Mouse (Mus musculus) olfactory bulb, adult 2 months (tissue): ENCODE measurements around the gene Hipk2. TPM values are rescaled to one million over a fixed set of nuclear protein-coding genes. Genes with fewer than 3 reads are reported as not detected.
A peak's percentile ranks its signal among the peaks of the same experiment; 100 is the strongest.

ENCODE experiments used
- H3K27ac ChIP-seq: fragments of 200-500 bp; 2 replicates; pipeline ENCODE4 v1.5.1; 2012; ENCODE audit warnings: low read depth, low read length; ENCODE audit not compliant: insufficient read depth
- H3K4me1 ChIP-seq: fragments of 200-500 bp; 2 replicates; pipeline ENCODE4 v1.6.1; 2012; ENCODE audit warnings: low read length; ENCODE audit not compliant: control insufficient read depth, insufficient read depth
- H3K4me3 ChIP-seq: fragments of 200-500 bp; 2 replicates; pipeline ENCODE4 v1.5.1; 2012; ENCODE audit warnings: mild to moderate bottlenecking, low read depth, low read length, moderate library complexity; ENCODE audit not compliant: insufficient read depth
- CTCF ChIP-seq: fragments of 200-500 bp; IDR thresholded peaks from 2 replicates; pipeline ENCODE4 v1.5.1; 2012; ENCODE audit warnings: low read depth, mild to moderate bottlenecking, low read length, moderate library complexity; ENCODE audit not compliant: insufficient read depth
- POLR2A ChIP-seq: fragments of 200-500 bp; IDR thresholded peaks from 2 replicates; pipeline ENCODE4 v1.6.1; 2012; ENCODE audit warnings: mild to moderate bottlenecking, low read depth, low read length, moderate library complexity; ENCODE audit not compliant: insufficient read depth
- WGBS: fragments of 180-500 bp; shearing (Covaris S2); methylation state at CpG from one replicate; pipeline ENCODE4 v1.1.7; 2018; 5-methylcytosine and 5-hydroxymethylcytosine counted together
- polyA plus RNA-seq: library from polyadenylated mRNA; stranded (reverse); fragments of >200 nt; gene quantifications from 2 replicates; pipeline ENCODE4 v1.2.4, GENCODE M21; 2012; ENCODE audit warnings: low replicate concordance; ENCODE audit not compliant: missing spikeins, insufficient read depth, insufficient read length

Gene Hipk2
- polyA plus RNA-seq, 1 experiment, result not detected

DNA sequence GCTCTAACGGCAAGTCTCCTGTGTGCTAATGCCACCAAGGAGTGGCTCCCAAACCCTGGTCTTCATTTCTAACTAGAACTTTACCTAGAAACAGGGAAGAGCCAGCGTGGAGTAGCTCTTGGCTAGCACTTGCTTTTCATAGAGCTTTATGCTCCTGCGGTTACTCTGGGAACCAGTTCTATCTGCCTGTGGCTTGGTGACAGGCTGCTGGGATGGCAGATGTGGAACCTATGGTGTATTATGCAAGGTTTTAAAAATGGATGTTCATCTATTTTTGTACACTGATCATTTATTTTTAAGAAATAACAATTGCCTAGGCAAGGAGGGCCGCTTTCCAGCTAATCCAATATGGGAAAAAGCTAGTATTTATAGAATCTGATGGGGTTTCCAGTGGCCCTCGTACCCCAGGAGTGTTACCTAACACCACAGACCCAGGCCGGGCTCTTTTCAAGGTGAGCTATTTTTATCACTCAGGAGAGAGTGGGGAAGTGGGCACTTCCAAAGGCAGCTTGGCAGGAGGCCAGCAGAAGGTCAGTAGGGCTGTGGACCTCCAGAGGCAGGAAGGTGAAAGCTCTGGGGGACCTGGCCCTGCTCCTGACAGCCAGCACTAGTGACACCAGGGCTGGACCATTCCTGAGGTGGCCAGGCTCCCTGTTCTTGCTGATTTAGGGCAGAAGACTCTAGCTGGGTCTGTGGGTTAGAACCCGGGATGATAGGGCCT, 171.5 kb downstream of the Hipk2 start:
- no peak overlapping the region for H3K4me3 ChIP-seq
- no peak for TF ChIP-seq CTCF
- TF ChIP-seq POLR2A, result no peak
- peaks cover 3% of the 10 kb centered on the region; the same call in 1 of the 2 replicates for H3K4me1 ChIP-seq
- WGBS, result 68% methylated on average over 7 of the region's 7 CpGs
- H3K27ac ChIP-seq, result no peak overlapping the region

- WGBS, result 92% methylated on average over 6 of the region's 6 CpGs
- TF ChIP-seq CTCF (no peak), POLR2A (no peak)
- Histone ChIP-seq H3K27ac (no peak overlapping the region), H3K4me1 (peaks cover 3% of the 10 kb centered on the region; the same call in 1 of the 2 replicates), H3K4me3 (no peak overlapping the region)
Measured at GRCm38 (mm10) chr6:38703526-38703925, 172.4 kb downstream of the Hipk2 start.

DNA sequence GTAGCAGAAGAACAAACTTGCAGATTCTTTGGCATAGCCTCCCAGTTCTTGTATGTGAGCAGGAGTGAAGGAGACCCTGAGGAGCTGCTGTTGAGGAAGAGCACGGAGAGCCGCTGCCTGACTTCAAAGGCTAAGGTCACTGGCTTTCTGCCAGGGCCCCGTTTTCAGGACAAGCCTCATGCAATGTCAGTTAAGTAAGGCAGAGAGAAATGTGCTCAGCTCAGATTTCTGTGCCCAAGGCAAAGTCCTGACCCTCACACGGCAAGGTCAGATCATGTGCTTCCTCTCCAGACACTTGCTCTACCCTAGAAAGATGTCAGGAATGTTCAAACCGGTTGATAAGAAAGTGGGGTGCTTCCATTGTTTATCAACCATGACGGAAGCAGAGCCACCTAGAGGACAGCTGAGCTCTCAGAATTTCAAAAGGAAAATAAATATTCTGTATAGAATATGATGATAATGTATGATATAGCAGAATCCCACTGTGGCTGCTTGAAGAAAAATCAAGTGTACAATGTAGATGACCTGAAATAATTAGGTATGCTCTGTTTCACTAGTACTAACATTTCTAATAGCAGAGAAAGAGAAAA, 173.1 kb downstream of the Hipk2 start:
- TF ChIP-seq CTCF, result no peak
- no peak for TF ChIP-seq POLR2A
- Histone ChIP-seq H3K4me3 (no peak overlapping the region), H3K4me1 (peaks cover 3% of the 10 kb centered on the region; the same call in 1 of the 2 replicates), H3K27ac (no peak overlapping the region)
- 66% methylated on average over 6 of the region's 6 CpGs for WGBS

- TF ChIP-seq CTCF, result no peak
- no peak for TF ChIP-seq POLR2A
Measured at GRCm38 (mm10) chr6:38701421-38701820, 174.5 kb downstream of the Hipk2 start.

GRCm38 (mm10) chr6:38698233-38698889, 177.6 kb downstream of the Hipk2 start:
- no peaks in the 10 kb centered on the region; the same call in 1 of the 2 replicates for H3K4me1 ChIP-seq
- 96% methylated on average over 18 of the region's 18 CpGs for WGBS
- H3K27ac ChIP-seq, result no peak overlapping the region
- TF ChIP-seq POLR2A (no peak), CTCF (no peak)
- H3K4me3 ChIP-seq, result no peak overlapping the region

More at GRCm38 (mm10) chr6:38701421-38701820, 174.5 kb downstream of the Hipk2 start:
- Histone ChIP-seq H3K27ac (no peak overlapping the region), H3K4me1 (peaks cover 3% of the 10 kb centered on the region; the same call in 1 of the 2 replicates), H3K4me3 (no peak overlapping the region)
- WGBS, result 74% methylated on average over 2 of the region's 2 CpGs

- no peak overlapping the region for H3K27ac ChIP-seq
- TF ChIP-seq CTCF (no peak), POLR2A (no peak)
- no peak overlapping the region for H3K4me3 ChIP-seq
- H3K4me1 ChIP-seq, result no peaks in the 10 kb centered on the region; the same call in 1 of the 2 replicates
- WGBS, result 73% methylated on average over 9 of the region's 9 CpGs
Measured at GRCm38 (mm10) chr6:38696570-38696969, 179.4 kb downstream of the Hipk2 start.

DNA sequence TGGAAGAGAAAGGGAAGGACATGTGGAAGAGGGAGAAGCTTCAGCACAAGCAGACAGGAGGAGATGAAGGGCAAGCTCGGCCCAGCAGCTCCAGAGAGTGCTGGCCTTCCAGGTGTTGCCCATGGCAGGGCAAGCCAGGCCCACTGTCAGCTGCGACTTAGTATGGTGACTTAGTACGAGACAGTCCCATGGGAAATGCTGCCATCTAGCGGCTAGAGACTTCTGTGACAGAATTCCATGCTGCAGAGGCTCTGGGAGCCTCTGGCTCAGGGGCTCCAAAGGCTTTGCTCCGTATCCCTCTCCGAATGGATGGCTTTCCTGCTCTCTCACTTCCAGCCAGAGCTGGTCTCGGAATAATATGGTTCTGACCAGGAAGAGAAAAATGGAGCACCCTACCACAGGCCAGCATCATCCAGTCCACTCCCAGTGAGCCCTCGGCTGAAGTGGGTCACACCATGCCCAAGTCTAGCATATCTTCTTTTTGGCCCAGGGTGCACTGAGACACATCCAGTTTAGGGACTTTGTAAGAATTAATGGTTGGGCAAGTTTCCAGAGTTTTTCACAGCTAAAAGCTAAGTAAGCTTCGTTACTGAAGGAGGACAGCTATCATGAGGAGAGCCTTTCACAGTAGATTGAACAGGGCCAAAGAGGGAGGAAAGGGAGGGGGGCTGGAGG, 180.4 kb downstream of the Hipk2 start:
- Histone ChIP-seq H3K27ac (no peak overlapping the region), H3K4me1 (no peaks in the 10 kb centered on the region; the same call in 1 of the 2 replicates), H3K4me3 (no peak overlapping the region)
- no peak for TF ChIP-seq POLR2A
- peak; percentile 59; the same call in 1 of the 2 replicates for TF ChIP-seq CTCF
- WGBS, result 20% methylated on average over 9 of the region's 9 CpGs

- TF ChIP-seq CTCF, result no peak
- TF ChIP-seq POLR2A, result no peak
- Histone ChIP-seq H3K27ac (no peak overlapping the region), H3K4me1 (no peaks in the 10 kb centered on the region; the same call in 1 of the 2 replicates), H3K4me3 (no peak overlapping the region)
- 96% methylated on average over 6 of the region's 6 CpGs for WGBS
Measured at GRCm38 (mm10) chr6:38692556-38692955, 183.4 kb downstream of the Hipk2 start.

DNA sequence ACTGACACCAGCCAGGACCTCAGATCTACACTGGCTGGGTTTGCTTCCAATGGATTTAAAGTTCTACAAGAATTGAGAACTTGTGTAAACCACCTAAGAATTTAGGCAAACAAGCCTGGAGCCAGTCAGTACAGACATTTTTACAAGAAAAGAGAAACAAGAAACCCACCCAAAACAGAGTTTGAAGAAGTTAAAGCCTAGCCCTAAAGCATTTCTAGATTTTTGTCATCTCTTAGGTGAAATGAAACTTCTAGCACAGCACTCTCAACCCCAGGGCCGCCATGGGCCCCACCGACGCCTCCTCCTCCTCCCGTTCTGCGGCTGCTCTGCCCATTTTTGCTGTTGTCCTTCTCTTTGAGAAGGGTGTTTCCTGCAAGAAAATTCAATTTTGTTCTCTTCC, 184.9 kb downstream of the Hipk2 start:
- Histone ChIP-seq H3K4me1 (no peaks in the 10 kb centered on the region; the same call in 1 of the 2 replicates), H3K27ac (no peak overlapping the region), H3K4me3 (no peak overlapping the region)
- TF ChIP-seq POLR2A (no peak), CTCF (no peak)
- 94% methylated on average over 5 of the region's 5 CpGs for WGBS
